Mouse (Mus musculus) monocyte, adult 2 months (primary cell): ENCODE data around the gene Cyp4f14.
"Not testable (repeated sequence)": the region's sequence is repeated elsewhere in the genome, so short reads cannot be mapped to it uniquely, and the experiment has no call there.

ENCODE experiments used
- DNase-seq, 2 experiments: peaks; one replicate each; pipeline ENCODE4 v3.0.0; 2022; ENCODE audit warnings: low spot score in 2 of 2, low read depth in 1 of 2

Cyp4f14 gene

GRCm38 (mm10) chr17:32893901-32894300 is 23.2 kb downstream of the Cyp4f14 start:
- DNase-seq = no peak

- DNase-seq = peak; percentile 49 to 57
These were observed 25.6 kb downstream of the Cyp4f14 start, which contains the start of gene Zfp870 for GRCm38 (mm10) chr17:32891239-32892180. Gene Zfp870, minus strand, starts transcription at chr17:32891642.

- DNase-seq = no peak
These were observed 26.3 kb downstream of the Cyp4f14 start for GRCm38 (mm10) chr17:32890852-32891238.

- no peak for DNase-seq
These were observed 27.5 kb downstream of the Cyp4f14 start for GRCm38 (mm10) chr17:32889611-32890010.

- no peak for DNase-seq
These were observed 36.6 kb downstream of the Cyp4f14 start for GRCm38 (mm10) chr17:32880320-32881218.

GRCm38 (mm10) chr17:32878773-32879172 is 38.4 kb downstream of the Cyp4f14 start:
- no peak for DNase-seq

GRCm38 (mm10) chr17:32877471-32878171 is 39.5 kb downstream of the Cyp4f14 start:
- DNase-seq = no peak

GRCm38 (mm10) chr17:32872696-32873095 is 44.4 kb downstream of the Cyp4f14 start:
- no peak for DNase-seq

- DNase-seq = no peak
These were observed 45.1 kb downstream of the Cyp4f14 start for GRCm38 (mm10) chr17:32872091-32872490.

- DNase-seq = no peak
These were observed 45.7 kb downstream of the Cyp4f14 start for GRCm38 (mm10) chr17:32871483-32871882.

- DNase-seq = not testable (repeated sequence)
These were observed 49.9 kb downstream of the Cyp4f14 start for GRCm38 (mm10) chr17:32867266-32867665.

- not testable (repeated sequence) for DNase-seq
These were observed 60.4 kb downstream of the Cyp4f14 start for GRCm38 (mm10) chr17:32856713-32857112.
